In genomic region chr4:12539184-12539791, GRCm38 (mm10) we compare ENCODE assay signal across 8 mouse cellular contexts.
DNase-seq lines count a peak whose midpoint lies in the region; ATAC-seq and TF ChIP-seq lines count a peak whose summit lies in the region.
"Had no signal": no experiment of that assay in that cellular context is flagged by ENCODE, and none has a peak within 500 bp of the region (broad histone marks: within the 10 kb centered on the region; RNA-seq: fewer than 3 reads in every experiment).

No protein-coding gene starts in this region.

- no peaks in the 10 kb centered on the region for H3K4me1 ChIP-seq in stomach, embryonic 16.5 days (ENCODE audit: control insufficient read depth, insufficient read depth, low read length)
- H3K4me1 ChIP-seq in stomach, postnatal 0 days (replicated peaks; ENCODE audit: control insufficient read depth, insufficient read depth) = no peaks in the 10 kb centered on the region
- peaks cover 34% of the 10 kb centered on the region for H3K4me1 ChIP-seq in forebrain, embryonic 13.5 days
- peaks cover 4% of the 10 kb centered on the region; the same call in 1 of the 2 replicates for H3K4me1 ChIP-seq in limb, embryonic 14.5 days (ENCODE audit: control insufficient read depth, insufficient read depth, low read length)

- H3K36me3 ChIP-seq in stomach, embryonic 16.5 days (ENCODE audit: control insufficient read depth, insufficient read depth, low read length) = no peaks in the 10 kb centered on the region
- H3K36me3 ChIP-seq in stomach, postnatal 0 days (ENCODE audit: control insufficient read depth, insufficient read depth, low read length) = no peaks in the 10 kb centered on the region
- no peaks in the 10 kb centered on the region for H3K36me3 ChIP-seq in forebrain, embryonic 13.5 days (ENCODE audit: poor library complexity, severe bottlenecking)
- H3K36me3 ChIP-seq in limb, embryonic 14.5 days (ENCODE audit: control insufficient read depth, insufficient read depth, low read length) = no peaks in the 10 kb centered on the region

- no peaks in the 10 kb centered on the region for H3K9me3 ChIP-seq in stomach, embryonic 16.5 days (replicated peaks; ENCODE audit: control insufficient read depth, low read length)
- H3K9me3 ChIP-seq in stomach, postnatal 0 days (ENCODE audit: control insufficient read depth, low read length) = no peaks in the 10 kb centered on the region
- no peaks in the 10 kb centered on the region for H3K9me3 ChIP-seq in forebrain, embryonic 13.5 days (replicated peaks)
- H3K9me3 ChIP-seq in limb, embryonic 14.5 days (ENCODE audit: control insufficient read depth, low read length) = no peaks in the 10 kb centered on the region

- H3K4me2 ChIP-seq in stomach, embryonic 16.5 days (ENCODE audit: low read depth, low read length) = 0 out of 2 replicates have a peak overlapping the region, but pooled peaks have one; percentile 18
- H3K4me2 ChIP-seq in stomach, postnatal 0 days (replicated peaks; ENCODE audit: low read depth) = no peak overlapping the region
- peak overlapping the region; percentile 51 for H3K4me2 ChIP-seq in forebrain, embryonic 13.5 days
- H3K4me2 ChIP-seq in limb, embryonic 14.5 days (replicated peaks; ENCODE audit: low read depth, low read length, severe bottlenecking) = peak overlapping the region; percentile 33; the same call in 1 of the 2 replicates

- no peak for DNase-seq in stomach, postnatal 0 days (ENCODE audit: low spot score)
- peak; percentile 39 for DNase-seq in limb, embryonic 14.5 days (ENCODE audit: low spot score)
- no peak for DNase-seq in layer of hippocampus, postnatal 36 days
- DNase-seq in urinary bladder, adult 18-20 months (ENCODE audit: low spot score in 2 of 2) = no peak
- DNase-seq in adrenal gland, adult 2 months = no peak
- DNase-seq: liver, postnatal 0 days had no signal

- H3K9ac ChIP-seq in stomach, embryonic 16.5 days (ENCODE audit: low read length) = no peak overlapping the region
- H3K9ac ChIP-seq in stomach, postnatal 0 days (ENCODE audit: low read length) = no peak overlapping the region
- H3K9ac ChIP-seq in forebrain, embryonic 13.5 days = peak overlapping the region; percentile 34; the same call in 1 of the 2 replicates
- H3K9ac ChIP-seq in limb, embryonic 14.5 days (ENCODE audit: low read depth, low read length, severe bottlenecking) = no peak overlapping the region
- H3K9ac ChIP-seq: liver, postnatal 0 days had no signal

- TF ChIP-seq POLR2A in limb, embryonic 14.5 days (IDR thresholded peaks at IDR 0.05; ENCODE audit: borderline replicate concordance, extremely low read depth, insufficient read depth, insufficient read length) = no peak

- no peak overlapping the region for H3K4me3 ChIP-seq in stomach, embryonic 16.5 days (replicated peaks; ENCODE audit: low read length)
- H3K4me3 ChIP-seq in stomach, postnatal 0 days (ENCODE audit: low read depth, low read length) = no peak overlapping the region
- H3K4me3 ChIP-seq in forebrain, embryonic 13.5 days = peak overlapping the region; percentile 10; the same call in 1 of the 2 replicates
- H3K4me3 ChIP-seq in limb, embryonic 14.5 days (replicated peaks; ENCODE audit: low read length) = no peak overlapping the region

- no peak overlapping the region for H3K27ac ChIP-seq in stomach, embryonic 16.5 days (ENCODE audit: low read length)
- no peak overlapping the region for H3K27ac ChIP-seq in stomach, postnatal 0 days (replicated peaks)
- H3K27ac ChIP-seq in forebrain, embryonic 13.5 days = peak overlapping the region; percentile 79
- no peak overlapping the region for H3K27ac ChIP-seq in limb, embryonic 14.5 days (replicated peaks; ENCODE audit: low read depth, low read length)

- 31% methylated on average over 4 of the region's 4 CpGs for WGBS in stomach, embryonic 16.5 days
- WGBS in stomach, postnatal 0 days = 42% methylated on average over 4 of the region's 4 CpGs
- whole genome bisulfite sequencing in forebrain, embryonic 13.5 days = 20% methylated on average over 4 of the region's 4 CpGs
- WGBS in limb, embryonic 14.5 days = 22% methylated on average over 4 of the region's 4 CpGs

- H3K27me3 ChIP-seq in stomach, embryonic 16.5 days (ENCODE audit: control insufficient read depth, insufficient read depth, low read length) = no peaks in the 10 kb centered on the region
- no peaks in the 10 kb centered on the region for H3K27me3 ChIP-seq in stomach, postnatal 0 days (ENCODE audit: control insufficient read depth, insufficient read depth, low read length)
- H3K27me3 ChIP-seq in forebrain, embryonic 13.5 days = no peaks in the 10 kb centered on the region
- no peaks in the 10 kb centered on the region for H3K27me3 ChIP-seq in limb, embryonic 14.5 days (ENCODE audit: control insufficient read depth, insufficient read depth, low read length)

- no peak for TF ChIP-seq CTCF in stomach, postnatal 0 days (IDR thresholded peaks at IDR 0.05; ENCODE audit: low read depth)

- no peak for ATAC-seq in stomach, embryonic 16.5 days (ENCODE audit: insufficient read depth, low FRiP score)
- ATAC-seq in stomach, postnatal 0 days (ENCODE audit: low FRiP score, low TSS enrichment) = no peak
- ATAC-seq in forebrain, embryonic 13.5 days = peak; percentile 39; the same call in 1 of the 2 replicates
- no peak for ATAC-seq in limb, embryonic 14.5 days (ENCODE audit: low FRiP score, low read depth)
- ATAC-seq: liver, postnatal 0 days had no signal

- TF ChIP-seq EP300 in stomach, postnatal 0 days (optimal IDR thresholded peaks at IDR 0.05) = no peak
